ENCODE assay signal across 25 mouse cellular contexts in genomic region chr15:96478006-96478405, GRCm38 (mm10). TPM values are rescaled to one million over a fixed set of nuclear protein-coding genes. Genes with fewer than 3 reads are reported as not detected.
DNase-seq lines count a peak whose midpoint lies in the region; ATAC-seq and TF ChIP-seq lines count a peak whose summit lies in the region.
"Had no signal": no experiment of that assay in that cellular context is flagged by ENCODE, and none has a peak within 500 bp of the region (broad histone marks: within the 10 kb centered on the region; RNA-seq: fewer than 3 reads in every experiment).

No protein-coding gene starts in this region.

- intact Hi-C loops in heart, postnatal 36 days (cut with DNase I), result no loop called here

- TF ChIP-seq CTCF in liver, postnatal 0 days (IDR thresholded peaks at IDR 0.05; ENCODE audit: low read depth), result no peak

- no peak for TF ChIP-seq EP300 in liver, postnatal 0 days (IDR thresholded peaks at IDR 0.05; ENCODE audit: low read depth)

- no peak overlapping the region for H3K4me3 ChIP-seq in liver, postnatal 0 days (ENCODE audit: low read depth, low read length)

- DNase-seq in heart, adult 11 months, result peak; percentile 71
- DNase-seq in heart, postnatal 36 days, result no peak
- DNase-seq in ES-CJ7 (ENCODE audit: low read depth, low spot score) (peak; percentile 45), R1 (ENCODE audit: low read depth, low spot score) (peak; percentile 72), ZHBTc4 (ENCODE audit: low read depth, low spot score) (peak; percentile 63)
- DNase-seq in liver, postnatal 0 days, result no peak
- no peak for DNase-seq in embryo, embryonic 9.5 days (ENCODE audit: extremely low spot score)
- DNase-seq: adrenal gland, adult 2 months; adrenal gland, adult 8-10 months; adrenal gland, postnatal 10 days; adrenal gland, postnatal 14 days; adrenal gland, postnatal 25 days; adrenal gland, postnatal 36 days; B cell, adult 2 months; cerebellum, adult 11 months; cerebellum, adult 11-12 months; cerebellum, adult 18-20 months; cerebellum, adult 2 months; cerebellum, adult 8-10 months; cerebellum, adult 9-10 months had no signal

- H3K27ac ChIP-seq in liver, postnatal 0 days (ENCODE audit: low read depth), result no peak overlapping the region

- no peaks in the 10 kb centered on the region for H3K9me3 ChIP-seq in liver, postnatal 0 days (ENCODE audit: low read length)
- H3K9me3 ChIP-seq: G1E had no signal

- no peak overlapping the region for H3K4me2 ChIP-seq in liver, postnatal 0 days (ENCODE audit: low read depth, low read length)

- H3K27me3 ChIP-seq in liver, postnatal 0 days (ENCODE audit: insufficient read depth, low read length), result no peaks in the 10 kb centered on the region
- H3K27me3 ChIP-seq: CH12.LX, Patski had no signal

- H3K9ac ChIP-seq in liver, postnatal 0 days (replicated peaks), result no peak overlapping the region

- no peaks in the 10 kb centered on the region for H3K36me3 ChIP-seq in liver, postnatal 0 days (replicated peaks; ENCODE audit: insufficient read depth, low read length)
- H3K36me3 ChIP-seq: G1E had no signal

- 81% methylated on average over 12 of the region's 12 CpGs for WGBS in liver, postnatal 0 days (ENCODE audit: insufficient replicate concordance)

- no peaks in the 10 kb centered on the region; the same call in 1 of the 2 replicates for H3K4me1 ChIP-seq in liver, postnatal 0 days (ENCODE audit: insufficient read depth)

- no peak for ATAC-seq in liver, postnatal 0 days
- ATAC-seq in activated CD4-positive, CD25-positive, alpha-beta regulatory T cell, adult 4 months, result no peak
- ATAC-seq: CD4-positive, CD25-positive, alpha-beta regulatory T cell, adult 4 months; Patski had no signal

RNA-seq across cellular contexts. Expression of gene Scaf11, which starts 17.4 kb away (rescaled TPM):
- total RNA-seq in heart, postnatal 36 days (2021), result 10 to 100 TPM; 47.0 to 54.8 TPM
- 32.5 and 35.6 TPM in 2 replicates for polyA plus RNA-seq in liver, postnatal 0 days (2015; fragmentation: Nextera tagmentation; extraction: Ambion mirVana)
- 10 to 100 TPM; 39.8 to 46.8 TPM for polyA plus RNA-seq in activated CD4-positive, CD25-positive, alpha-beta regulatory T cell, adult 4 months (2017; shearing (Covaris generic))

Comparison
In these comparisons a context has a peak if more than half of its experiments do, and no peak if none do; other contexts are left out.
1. DNase-seq: peak in heart, adult 11 months (single experiment), ES-CJ7 (single experiment), R1 (single experiment) and ZHBTc4 (single experiment); none in heart, postnatal 36 days (0 of 2), liver, postnatal 0 days (single experiment) and embryo, embryonic 9.5 days (single experiment).